Mouse (Mus musculus) sigmoid colon, adult 10 weeks (tissue): Measurements from ENCODE around the gene Olfr1170. TPM values are rescaled to one million over a fixed set of nuclear protein-coding genes. Genes with fewer than 3 reads are reported as not detected.

Experiments used
- polyA plus RNA-seq: library from polyadenylated mRNA; stranded (reverse); fragments of 350-450 nt; fragmentation: Illumina TruSeq; extraction: RNeasy Lipid Tissue Mini Kit (QIAGEN cat#74804); gene quantifications from one replicate; pipeline ENCODE4 v1.2.3, GENCODE M21; 2014; ENCODE audit warnings: low read depth, low replicate concordance

The Olfr1170 gene
- not detected for polyA plus RNA-seq

GRCm38 (mm10) chr2:88228234-88228633, at the start of gene Olfr1170:
Olfr1170 (minus strand) TSS chr2:88228334.

GRCm38 (mm10) chr2:88181580-88181979, 46.6 kb downstream of the Olfr1170 start, which contains the start of gene Olfr1168:
Olfr1168 (plus strand) TSS chr2:88181880.

Other genes starting within 250 kb of the Olfr1170 start
- not detected for gene Olfr1158, start 238.2 kb downstream of the Olfr1170 start, polyA plus RNA-seq
- not detected for gene Olfr1160, start 220.1 kb downstream of the Olfr1170 start, polyA plus RNA-seq
- gene Olfr1161, start 205.6 kb downstream of the Olfr1170 start, polyA plus RNA-seq, result not detected
- not detected for gene Olfr73, start 190.6 kb downstream of the Olfr1170 start, polyA plus RNA-seq
- not detected for gene Olfr1162, start 177.2 kb downstream of the Olfr1170 start, polyA plus RNA-seq
- gene Olfr1163, start 156.5 kb downstream of the Olfr1170 start, polyA plus RNA-seq, result not detected
- gene Olfr1164, start 134.4 kb downstream of the Olfr1170 start, polyA plus RNA-seq, result not detected
- gene Olfr1166, start 100.1 kb downstream of the Olfr1170 start, polyA plus RNA-seq, result not detected
- not detected for gene Olfr1167, start 73.1 kb downstream of the Olfr1170 start, polyA plus RNA-seq
- gene Olfr1168, start 46.5 kb downstream of the Olfr1170 start, polyA plus RNA-seq, result not detected
- gene Olfr1173, start 51.5 kb upstream of the Olfr1170 start, polyA plus RNA-seq, result not detected
- not detected for gene Olfr1174-ps, start 86.8 kb upstream of the Olfr1170 start, polyA plus RNA-seq
- gene Olfr1175-ps, start 98.9 kb upstream of the Olfr1170 start, polyA plus RNA-seq, result not detected
- gene Olfr1176, start 108.4 kb upstream of the Olfr1170 start, polyA plus RNA-seq, result not detected
- gene Olfr1177-ps, start 118.2 kb upstream of the Olfr1170 start, polyA plus RNA-seq, result not detected
- gene Olfr1178, start 158.7 kb upstream of the Olfr1170 start, polyA plus RNA-seq, result not detected
- not detected for gene Olfr1179, start 178.1 kb upstream of the Olfr1170 start, polyA plus RNA-seq
- gene Olfr1180, start 190.8 kb upstream of the Olfr1170 start, polyA plus RNA-seq, result not detected
- not detected for gene Olfr1181, start 197.8 kb upstream of the Olfr1170 start, polyA plus RNA-seq
- gene Gm13757, start 220.8 kb upstream of the Olfr1170 start, polyA plus RNA-seq, result not detected
- gene Olfr1183, start 226.5 kb upstream of the Olfr1170 start, polyA plus RNA-seq, result not detected